In genomic region chr7:102300761-102301160, GRCm38 (mm10) we compare ENCODE assay signal across 18 mouse cellular contexts. TPM values are rescaled to one million over a fixed set of nuclear protein-coding genes. Genes with fewer than 3 reads are reported as not detected.
DNase-seq lines count a peak whose midpoint lies in the region; ATAC-seq and TF ChIP-seq lines count a peak whose summit lies in the region.
"Had no signal": no experiment of that assay in that cellular context is flagged by ENCODE, and none has a peak within 500 bp of the region (broad histone marks: within the 10 kb centered on the region; RNA-seq: fewer than 3 reads in every experiment).

No protein-coding gene starts in this region.

- TF ChIP-seq CTCF in liver, adult 2 months (IDR thresholded peaks at IDR 0.05; ENCODE audit: low read depth, low read length) = no peak
- no peak for TF ChIP-seq CTCF in liver, postnatal 0 days (IDR thresholded peaks at IDR 0.05; ENCODE audit: low read depth)

- H3K9ac ChIP-seq in liver, adult 2 months (ENCODE audit: low read depth, low read length) = no peak overlapping the region
- no peak overlapping the region for H3K9ac ChIP-seq in liver, postnatal 0 days (replicated peaks)

- no peak overlapping the region for H3K4me2 ChIP-seq in liver, postnatal 0 days (ENCODE audit: low read depth, low read length)

- TF ChIP-seq POLR2A in liver, adult 2 months (IDR thresholded peaks at IDR 0.05; ENCODE audit: extremely low read depth, insufficient read depth, low read length) = no peak

- H3K9me3 ChIP-seq in liver, postnatal 0 days (ENCODE audit: low read length) = no peaks in the 10 kb centered on the region
- H3K9me3 ChIP-seq: G1E had no signal

- no peak for ATAC-seq in liver, postnatal 0 days
- ATAC-seq: activated CD4-positive, CD25-positive, alpha-beta regulatory T cell, adult 4 months; CD4-positive, CD25-positive, alpha-beta regulatory T cell, adult 4 months; Patski had no signal

- no peak overlapping the region for H3K4me3 ChIP-seq in liver, adult 2 months (ENCODE audit: insufficient read depth, low read depth, low read length)
- H3K4me3 ChIP-seq in liver, postnatal 0 days (ENCODE audit: low read depth, low read length) = no peak overlapping the region

- WGBS in liver, adult 2 months = 10% methylated on average over 1 of the region's 1 CpGs
- 68% methylated on average over 1 of the region's 1 CpGs for WGBS in liver, postnatal 0 days (ENCODE audit: insufficient replicate concordance)

- H3K4me1 ChIP-seq in liver, adult 2 months (ENCODE audit: control insufficient read depth, insufficient read depth, low read length) = peaks cover 9% of the 10 kb centered on the region
- H3K4me1 ChIP-seq in liver, postnatal 0 days (ENCODE audit: insufficient read depth) = peaks cover 11% of the 10 kb centered on the region; the same call in 1 of the 2 replicates

- H3K27ac ChIP-seq in liver, adult 2 months (replicated peaks; ENCODE audit: insufficient read depth, low read depth, low read length) = no peak overlapping the region; the same call in 1 of the 2 replicates
- H3K27ac ChIP-seq in liver, postnatal 0 days (ENCODE audit: low read depth) = no peak overlapping the region

- no peaks in the 10 kb centered on the region for H3K36me3 ChIP-seq in liver, adult 2 months (ENCODE audit: control insufficient read depth, insufficient read depth, low read length)
- H3K36me3 ChIP-seq in liver, postnatal 0 days (replicated peaks; ENCODE audit: insufficient read depth, low read length) = no peaks in the 10 kb centered on the region

- DNase-seq in liver, adult 2 months (ENCODE audit: extremely low read depth, low read depth, low spot score) = peak; percentile 94
- no peak for DNase-seq in liver, postnatal 0 days
- DNase-seq: adrenal gland, adult 2 months; adrenal gland, adult 8-10 months; adrenal gland, postnatal 10 days; adrenal gland, postnatal 14 days; adrenal gland, postnatal 25 days; adrenal gland, postnatal 36 days; B cell, adult 2 months; cerebellum, adult 11 months; cerebellum, adult 11-12 months; cerebellum, adult 18-20 months; cerebellum, adult 2 months had no signal

- TF ChIP-seq EP300 in liver, postnatal 0 days (IDR thresholded peaks at IDR 0.05; ENCODE audit: low read depth) = no peak

- peaks cover 18% of the 10 kb centered on the region; the same call in 1 of the 2 replicates for H3K79me2 ChIP-seq in liver, adult 2 months (ENCODE audit: control insufficient read depth, insufficient read depth, low read length)

- no peaks in the 10 kb centered on the region for H3K27me3 ChIP-seq in liver, adult 2 months (ENCODE audit: control insufficient read depth, insufficient read depth, low read length)
- no peaks in the 10 kb centered on the region for H3K27me3 ChIP-seq in liver, postnatal 0 days (ENCODE audit: insufficient read depth, low read length)
- H3K27me3 ChIP-seq: CH12.LX, Patski had no signal

RNA-seq across cellular contexts. Expression of gene Stim1, which starts 33.2 kb away (rescaled TPM):
- total RNA-seq in liver, adult 2 months (2014; rRNA removed) = 15.7 and 21.6 TPM in 2 replicates
- polyA plus RNA-seq in liver, adult 2 months (2012; rRNA removed) = 25.4 and 28.0 TPM in 2 replicates
- 15.6 and 17.9 TPM in 2 replicates for polyA plus RNA-seq in liver, postnatal 0 days (2015; fragmentation: Nextera tagmentation; extraction: Ambion mirVana)

RNA-seq across cellular contexts. Expression of gene Rhog, which starts 44.9 kb away (rescaled TPM):
- total RNA-seq in liver, adult 2 months (2014; rRNA removed) = 3.9 and 6.6 TPM in 2 replicates
- 22.4 and 26.3 TPM in 2 replicates for polyA plus RNA-seq in liver, adult 2 months (2012; rRNA removed)
- 52.3 and 54.5 TPM in 2 replicates for polyA plus RNA-seq in liver, postnatal 0 days (2015; fragmentation: Nextera tagmentation; extraction: Ambion mirVana)
